Comparison of ENCODE assay signal across 9 mouse cellular contexts in genomic region chr8:19535195-19535829, GRCm38 (mm10). TPM values are rescaled to one million over a fixed set of nuclear protein-coding genes. Genes with fewer than 3 reads are reported as not detected.
DNase-seq lines count a peak whose midpoint lies in the region; ATAC-seq and TF ChIP-seq lines count a peak whose summit lies in the region.
"Had no signal": no experiment of that assay in that cellular context is flagged by ENCODE, and none has a peak within 500 bp of the region (broad histone marks: within the 10 kb centered on the region; RNA-seq: fewer than 3 reads in every experiment).

No protein-coding gene starts in this region.

- H3K4me1 ChIP-seq in kidney, embryonic 16.5 days (ENCODE audit: insufficient read depth, low read length): peaks cover 5% of the 10 kb centered on the region; the same call in 1 of the 2 replicates
- H3K4me1 ChIP-seq in hindbrain, embryonic 16.5 days (ENCODE audit: control insufficient read depth, insufficient read depth, low read depth, low read length): 0 out of 2 replicates have a peak, but pooled peaks cover 2% of the 10 kb centered on the region
- H3K4me1 ChIP-seq in midbrain, postnatal 0 days (ENCODE audit: insufficient read depth, low read length): no peaks in the 10 kb centered on the region

- peaks cover 21% of the 10 kb centered on the region for H3K27me3 ChIP-seq in kidney, embryonic 16.5 days (ENCODE audit: insufficient read depth, low read length)
- peaks cover 10% of the 10 kb centered on the region for H3K27me3 ChIP-seq in hindbrain, embryonic 16.5 days (replicated peaks; ENCODE audit: control insufficient read depth, insufficient read depth, low read length)
- H3K27me3 ChIP-seq in midbrain, postnatal 0 days (ENCODE audit: insufficient read depth, low read length): no peaks in the 10 kb centered on the region

- H3K9me3 ChIP-seq in kidney, embryonic 16.5 days (ENCODE audit: low read length): peaks cover 8% of the 10 kb centered on the region; the same call in 1 of the 2 replicates
- H3K9me3 ChIP-seq in hindbrain, embryonic 16.5 days (ENCODE audit: control insufficient read depth, low read length): peaks cover 9% of the 10 kb centered on the region; the same call in 1 of the 2 replicates
- peaks cover 35% of the 10 kb centered on the region; the same call in 1 of the 2 replicates for H3K9me3 ChIP-seq in midbrain, postnatal 0 days (ENCODE audit: low read length)

- DNase-seq in kidney, adult 9 months: no peak
- peak; percentile 10 for DNase-seq in embryo, embryonic 10 days (ENCODE audit: low spot score)
- DNase-seq in midbrain, postnatal 0 days (ENCODE audit: low spot score): no peak
- DNase-seq in ovary, postnatal 14 days (ENCODE audit: low spot score): no peak
- no peak for DNase-seq in right cerebral cortex, postnatal 10 days (ENCODE audit: low spot score in 2 of 2)

- H3K27ac ChIP-seq in kidney, embryonic 16.5 days (ENCODE audit: low read length): no peak overlapping the region
- H3K27ac ChIP-seq in hindbrain, embryonic 16.5 days (ENCODE audit: low read depth, low read length): no peak overlapping the region
- no peak overlapping the region for H3K27ac ChIP-seq in midbrain, postnatal 0 days (ENCODE audit: low read depth, low read length)

- WGBS in kidney, embryonic 16.5 days: 5% methylated on average over 67 of the region's 75 CpGs
- WGBS in hindbrain, embryonic 16.5 days: 10% methylated on average over 58 of the region's 75 CpGs
- 14% methylated on average over 50 of the region's 75 CpGs for whole genome bisulfite sequencing in midbrain, postnatal 0 days

- peak overlapping the region; percentile 41 for H3K4me3 ChIP-seq in kidney, embryonic 16.5 days (ENCODE audit: low read length)
- H3K4me3 ChIP-seq in hindbrain, embryonic 16.5 days (ENCODE audit: low read length): peak overlapping the region; percentile 46
- peak overlapping the region; percentile 26 for H3K4me3 ChIP-seq in midbrain, postnatal 0 days (ENCODE audit: low read depth, low read length)

- peak overlapping the region; percentile 31; the same call in 1 of the 2 replicates for H3K9ac ChIP-seq in kidney, embryonic 16.5 days (replicated peaks; ENCODE audit: low read length)
- H3K9ac ChIP-seq in hindbrain, embryonic 16.5 days (ENCODE audit: low read depth, low read length): peak overlapping the region; percentile 60
- H3K9ac ChIP-seq in midbrain, postnatal 0 days (replicated peaks; ENCODE audit: low read length, poor library complexity, severe bottlenecking): 0 out of 2 replicates have a peak overlapping the region, but pooled peaks have one; percentile 29

- ATAC-seq in kidney, embryonic 16.5 days (ENCODE audit: low FRiP score, low TSS enrichment): peak; percentile 95
- peak; percentile 88 for ATAC-seq in hindbrain, embryonic 16.5 days
- ATAC-seq in midbrain, postnatal 0 days (ENCODE audit: low FRiP score): peak; percentile 49; the same call in 1 of the 2 replicates
- ATAC-seq in activated CD4-positive, CD25-positive, alpha-beta regulatory T cell, adult 4 months: no peak

- H3K36me3 ChIP-seq in kidney, embryonic 16.5 days (ENCODE audit: insufficient read depth, low read length): no peaks in the 10 kb centered on the region
- no peaks in the 10 kb centered on the region for H3K36me3 ChIP-seq in hindbrain, embryonic 16.5 days (ENCODE audit: control insufficient read depth, insufficient read depth, low read length)
- H3K36me3 ChIP-seq in midbrain, postnatal 0 days (ENCODE audit: insufficient read depth, low read length): no peaks in the 10 kb centered on the region

- H3K4me2 ChIP-seq in kidney, embryonic 16.5 days (replicated peaks; ENCODE audit: low read depth, low read length): peak overlapping the region; percentile 62
- peak overlapping the region; percentile 70 for H3K4me2 ChIP-seq in hindbrain, embryonic 16.5 days (ENCODE audit: low read length)
- H3K4me2 ChIP-seq in midbrain, postnatal 0 days (ENCODE audit: low read depth, low read length, poor library complexity, severe bottlenecking): peak overlapping the region; percentile 52

- no peak for TF ChIP-seq CTCF in midbrain, postnatal 0 days (IDR thresholded peaks at IDR 0.05)

RNA-seq across cellular contexts. Expression of gene Defb7, which starts 40.4 kb away (rescaled TPM):
- not detected in 2 replicates for polyA plus RNA-seq in kidney, embryonic 16.5 days (2015; fragmentation: Nextera tagmentation; extraction: Ambion mirVana)
- polyA plus RNA-seq in hindbrain, embryonic 16.5 days (2015; fragmentation: Nextera tagmentation; extraction: Ambion mirVana): not detected in 2 replicates
- not detected in 2 replicates for total RNA-seq in midbrain, postnatal 0 days (2014; rRNA removed)
- not detected in 2 replicates for polyA plus RNA-seq in midbrain, postnatal 0 days (2015; fragmentation: Nextera tagmentation; extraction: Ambion mirVana)
- polyA plus RNA-seq in activated CD4-positive, CD25-positive, alpha-beta regulatory T cell, adult 4 months (2017; shearing (Covaris generic)): not detected
- total RNA-seq: heart, postnatal 14 days had no signal
